Mouse (Mus musculus) bone marrow, adult 2 months (tissue): ENCODE data around the gene Grik4.

Experiments used
- CTCF ChIP-seq: fragments of 200-500 bp; IDR thresholded peaks from 2 replicates; pipeline ENCODE4 v1.5.1; 2011; ENCODE audit warnings: low read length, control low read depth; ENCODE audit not compliant: control insufficient read depth, insufficient read depth
- POLR2A ChIP-seq: fragments of 200-500 bp; IDR thresholded peaks from 2 replicates; pipeline ENCODE4 v1.6.1; 2011; ENCODE audit warnings: low read depth, mild to moderate bottlenecking, control low read depth, low read length, borderline replicate concordance; ENCODE audit not compliant: control insufficient read depth

- no peak for TF ChIP-seq CTCF
- no peak for TF ChIP-seq POLR2A
Observed at GRCm38 (mm10) chr9:42791779-42792178, 152.5 kb downstream of the Grik4 start.
